Mouse (Mus musculus): ENCODE results near the gene Ncoa1. TPM values are rescaled to one million over a fixed set of nuclear protein-coding genes. Genes with fewer than 3 reads are reported as not detected.

The Ncoa1 gene
- total and polyA plus RNA-seq, 3 experiments: 16.4 to 32.6 (median 30.2) TPM

DNA sequence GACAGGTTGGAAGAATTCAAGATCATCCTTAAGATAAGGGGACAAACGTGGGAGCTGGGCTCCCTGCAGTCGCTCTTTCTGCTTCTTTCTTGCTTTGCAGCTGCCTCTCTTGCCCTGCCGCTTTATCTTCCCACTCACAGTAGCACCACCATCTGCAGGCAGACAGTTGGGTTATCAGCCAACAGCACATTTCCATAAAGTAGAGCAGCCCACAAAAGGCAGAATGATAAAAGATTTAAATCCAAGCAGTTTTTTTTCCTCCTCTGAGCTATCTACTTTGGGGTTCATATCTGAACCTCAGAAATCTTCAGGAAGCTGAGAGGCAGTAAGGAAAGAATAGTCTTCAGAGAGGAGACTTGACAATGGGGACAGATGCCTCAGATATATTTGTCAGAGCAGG lies 24.9 kb upstream of the Ncoa1 start:
- intact Hi-C loops (cut with DNase I): no loop called here

DNA sequence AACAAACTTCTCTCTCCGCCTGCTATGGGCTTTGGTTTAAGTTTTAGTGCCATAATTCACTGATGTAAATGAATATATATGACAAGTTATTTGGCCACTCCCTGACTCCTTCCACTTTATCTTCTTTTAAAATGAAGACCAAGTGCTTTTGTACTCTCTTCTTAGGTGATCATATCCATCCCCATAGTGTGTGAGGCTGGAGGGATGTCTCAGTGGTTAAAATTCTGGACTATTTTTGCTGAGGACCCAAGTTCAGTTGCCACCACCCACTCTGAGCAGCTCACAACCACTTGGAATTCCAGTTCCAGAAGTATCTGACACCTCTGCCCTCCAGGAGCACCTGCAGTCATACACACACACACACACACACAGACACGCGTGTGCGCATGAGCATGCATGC lies 23.5 kb upstream of the Ncoa1 start:
- Histone ChIP-seq H3K79me2 (replicated peaks; ENCODE audit: control insufficient read depth, insufficient read depth, low read length) (no peaks in the 10 kb centered on the region), H3K4me3 (no peak overlapping the region), H3K36me3 (ENCODE audit: control insufficient read depth, insufficient read depth, low read length) (no peaks in the 10 kb centered on the region), H3K27ac (no peak overlapping the region), H3K27me3 (ENCODE audit: control insufficient read depth, insufficient read depth, low read length) (no peaks in the 10 kb centered on the region), H3K4me1 (ENCODE audit: control insufficient read depth, insufficient read depth, low read length) (no peaks in the 10 kb centered on the region), H3K9ac (ENCODE audit: low read depth, low read length) (no peak overlapping the region)
- DNase-seq: no peak
- 99% methylated on average over 4 of the region's 4 CpGs for WGBS
- no peak for TF ChIP-seq CTCF (IDR thresholded peaks at IDR 0.05)
- no peak for TF ChIP-seq POLR2A (IDR thresholded peaks at IDR 0.05; ENCODE audit: insufficient read depth, low read depth, low read length)
- TF ChIP-seq EP300 (IDR thresholded peaks at IDR 0.05; ENCODE audit: insufficient read depth, low read depth, low read length): no peak
- intact Hi-C loops (cut with DNase I): no loop called here

More for the DNA sequence above, 24.9 kb upstream of the Ncoa1 start:
- DNase-seq: no peak
- TF ChIP-seq POLR2A (IDR thresholded peaks at IDR 0.05; ENCODE audit: insufficient read depth, low read depth, low read length) (no peak), EP300 (IDR thresholded peaks at IDR 0.05; ENCODE audit: insufficient read depth, low read depth, low read length) (no peak), CTCF (IDR thresholded peaks at IDR 0.05) (no peak)
- H3K4me3 ChIP-seq: no peak overlapping the region
- 44% methylated on average over 3 of the region's 3 CpGs for WGBS
- no peak overlapping the region for H3K27ac ChIP-seq
- H3K4me1 ChIP-seq (ENCODE audit: control insufficient read depth, insufficient read depth, low read length): no peaks in the 10 kb centered on the region
- no peak overlapping the region for H3K9ac ChIP-seq (ENCODE audit: low read depth, low read length)
- H3K79me2 ChIP-seq (replicated peaks; ENCODE audit: control insufficient read depth, insufficient read depth, low read length): no peaks in the 10 kb centered on the region
- H3K36me3 ChIP-seq (ENCODE audit: control insufficient read depth, insufficient read depth, low read length): no peaks in the 10 kb centered on the region
- H3K27me3 ChIP-seq (ENCODE audit: control insufficient read depth, insufficient read depth, low read length): no peaks in the 10 kb centered on the region

DNA sequence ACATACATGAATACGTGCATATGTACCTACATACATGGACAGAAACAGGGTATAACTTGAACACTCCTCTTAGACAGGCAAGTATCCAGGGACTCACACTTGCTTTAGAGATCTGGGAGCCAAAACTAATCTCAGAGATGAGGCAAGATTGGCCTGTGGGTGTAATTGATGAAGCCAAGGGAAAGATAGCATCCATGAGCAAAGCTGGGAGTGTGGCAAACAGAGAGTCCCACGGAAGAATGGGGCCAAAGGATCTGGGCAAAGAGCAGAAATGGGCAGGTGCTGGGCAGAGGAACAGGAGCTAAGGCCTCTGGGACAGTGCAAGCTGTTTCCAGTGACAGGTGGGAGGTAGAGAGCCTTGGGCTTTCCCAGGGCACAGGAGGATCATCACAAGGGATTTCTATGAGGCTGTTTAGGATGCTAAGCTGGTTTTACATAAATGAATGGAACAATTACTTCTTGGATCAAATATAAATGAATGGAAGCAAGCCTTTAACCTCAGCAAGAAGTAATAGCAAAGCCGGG lies 22.7 kb upstream of the Ncoa1 start:
- 80% methylated on average over 3 of the region's 3 CpGs for WGBS
- Histone ChIP-seq H3K4me1 (ENCODE audit: control insufficient read depth, insufficient read depth, low read length) (no peaks in the 10 kb centered on the region), H3K27ac (no peak overlapping the region), H3K27me3 (ENCODE audit: control insufficient read depth, insufficient read depth, low read length) (no peaks in the 10 kb centered on the region), H3K79me2 (replicated peaks; ENCODE audit: control insufficient read depth, insufficient read depth, low read length) (no peaks in the 10 kb centered on the region), H3K9ac (ENCODE audit: low read depth, low read length) (no peak overlapping the region), H3K36me3 (ENCODE audit: control insufficient read depth, insufficient read depth, low read length) (no peaks in the 10 kb centered on the region), H3K4me3 (no peak overlapping the region)
- no peak for DNase-seq
- intact Hi-C loops (cut with DNase I): no loop called here
- no peak for TF ChIP-seq CTCF (IDR thresholded peaks at IDR 0.05)
- no peak for TF ChIP-seq POLR2A (IDR thresholded peaks at IDR 0.05; ENCODE audit: insufficient read depth, low read depth, low read length)
- no peak for TF ChIP-seq EP300 (IDR thresholded peaks at IDR 0.05; ENCODE audit: insufficient read depth, low read depth, low read length)

DNA sequence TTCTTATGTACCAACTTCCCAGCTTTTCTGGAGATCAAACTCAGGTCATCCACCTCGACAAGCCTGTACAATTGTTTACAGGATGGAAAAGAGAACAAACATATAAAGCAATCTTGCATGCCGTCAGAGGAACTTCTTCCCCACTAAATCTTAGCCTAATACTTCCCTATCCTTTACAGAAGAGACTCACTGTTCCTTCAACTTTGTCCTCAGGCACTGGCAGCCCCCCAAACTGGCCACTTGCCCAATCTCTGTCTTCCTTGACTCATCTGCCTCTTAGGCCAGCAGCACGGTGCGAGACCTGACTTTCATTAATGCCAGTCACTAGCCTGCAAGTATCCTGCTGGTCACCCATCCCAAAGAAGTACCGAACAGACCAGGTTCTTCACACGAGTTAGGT lies 11.4 kb upstream of the Ncoa1 start:
- Histone ChIP-seq H3K27me3 (ENCODE audit: control insufficient read depth, insufficient read depth, low read length) (no peaks in the 10 kb centered on the region), H3K36me3 (ENCODE audit: control insufficient read depth, insufficient read depth, low read length) (no peaks in the 10 kb centered on the region), H3K79me2 (replicated peaks; ENCODE audit: control insufficient read depth, insufficient read depth, low read length) (no peaks in the 10 kb centered on the region), H3K9ac (ENCODE audit: low read depth, low read length) (no peak overlapping the region), H3K4me1 (ENCODE audit: control insufficient read depth, insufficient read depth, low read length) (no peaks in the 10 kb centered on the region), H3K4me3 (no peak overlapping the region), H3K27ac (no peak overlapping the region)
- DNase-seq: peak; percentile 53 to 60
- intact Hi-C loops (cut with DNase I): no loop called here
- TF ChIP-seq CTCF (IDR thresholded peaks at IDR 0.05) (no peak), EP300 (IDR thresholded peaks at IDR 0.05; ENCODE audit: insufficient read depth, low read depth, low read length) (no peak), POLR2A (IDR thresholded peaks at IDR 0.05; ENCODE audit: insufficient read depth, low read depth, low read length) (no peak)
- WGBS: 61% methylated on average over 6 of the region's 6 CpGs

DNA sequence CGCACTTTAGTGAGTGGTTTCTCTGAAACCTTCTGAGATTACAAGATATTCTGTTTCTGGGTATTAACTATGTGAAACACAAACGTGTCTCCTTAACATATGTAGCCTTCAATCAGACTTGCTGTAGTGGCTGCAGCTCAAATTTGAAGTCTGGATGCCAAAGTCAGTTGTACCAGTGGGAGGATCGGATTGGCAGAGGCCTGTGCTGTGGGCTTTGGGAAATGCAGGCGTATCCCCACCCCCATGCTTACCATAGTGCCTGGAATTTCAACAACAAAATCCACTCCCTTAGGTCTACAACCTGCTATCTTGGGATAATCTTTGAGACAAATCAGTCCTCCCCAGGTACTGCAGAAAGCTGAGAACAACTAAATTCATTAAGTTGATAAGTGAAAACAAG lies 6.4 kb upstream of the Ncoa1 start:
- Histone ChIP-seq H3K27me3 (ENCODE audit: control insufficient read depth, insufficient read depth, low read length) (no peaks in the 10 kb centered on the region), H3K36me3 (ENCODE audit: control insufficient read depth, insufficient read depth, low read length) (no peaks in the 10 kb centered on the region), H3K27ac (no peak overlapping the region), H3K9ac (ENCODE audit: low read depth, low read length) (no peak overlapping the region), H3K4me1 (ENCODE audit: control insufficient read depth, insufficient read depth, low read length) (no peaks in the 10 kb centered on the region), H3K79me2 (replicated peaks; ENCODE audit: control insufficient read depth, insufficient read depth, low read length) (no peaks in the 10 kb centered on the region), H3K4me3 (no peak overlapping the region)
- intact Hi-C loops (cut with DNase I): no loop called here
- TF ChIP-seq CTCF (IDR thresholded peaks at IDR 0.05) (no peak), EP300 (IDR thresholded peaks at IDR 0.05; ENCODE audit: insufficient read depth, low read depth, low read length) (no peak), POLR2A (IDR thresholded peaks at IDR 0.05; ENCODE audit: insufficient read depth, low read depth, low read length) (no peak)
- no peak for DNase-seq
- WGBS: 81% methylated on average over 4 of the region's 4 CpGs

DNA sequence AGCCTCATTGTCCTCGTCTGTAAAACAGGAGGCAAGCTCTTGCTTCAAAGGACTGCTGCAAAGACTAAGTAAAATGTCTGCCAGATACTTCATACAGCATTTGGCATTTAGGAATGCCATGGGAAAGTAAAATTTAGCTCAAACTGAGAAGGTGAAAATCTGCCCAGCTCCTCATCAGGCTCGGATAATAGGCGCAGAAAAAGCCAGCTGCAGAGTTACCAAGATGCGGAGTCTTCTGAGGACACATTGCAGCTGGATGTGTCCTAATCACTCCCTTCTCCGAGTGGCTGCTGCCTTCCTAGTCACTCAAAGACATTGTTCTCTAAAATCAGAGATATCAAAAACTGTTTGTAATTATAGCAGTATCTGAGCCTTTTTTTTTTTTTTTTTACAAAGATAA lies 4.7 kb upstream of the Ncoa1 start:
- WGBS: 75% methylated on average over 5 of the region's 5 CpGs
- no peak for TF ChIP-seq POLR2A (IDR thresholded peaks at IDR 0.05; ENCODE audit: insufficient read depth, low read depth, low read length)
- no peak for TF ChIP-seq CTCF (IDR thresholded peaks at IDR 0.05)
- no peak for TF ChIP-seq EP300 (IDR thresholded peaks at IDR 0.05; ENCODE audit: insufficient read depth, low read depth, low read length)
- Histone ChIP-seq H3K4me1 (ENCODE audit: control insufficient read depth, insufficient read depth, low read length) (no peaks in the 10 kb centered on the region), H3K36me3 (ENCODE audit: control insufficient read depth, insufficient read depth, low read length) (no peaks in the 10 kb centered on the region), H3K4me3 (no peak overlapping the region), H3K27me3 (ENCODE audit: control insufficient read depth, insufficient read depth, low read length) (no peaks in the 10 kb centered on the region), H3K27ac (no peak overlapping the region), H3K79me2 (replicated peaks; ENCODE audit: control insufficient read depth, insufficient read depth, low read length) (no peaks in the 10 kb centered on the region), H3K9ac (ENCODE audit: low read depth, low read length) (no peak overlapping the region)
- no peak for DNase-seq
- intact Hi-C loops (cut with DNase I): no loop called here

Measured in heart, adult 2 months (tissue).